Mouse (Mus musculus): ENCODE measurements around the gene Gm14085. TPM values are rescaled to one million over a fixed set of nuclear protein-coding genes. Genes with fewer than 3 reads are reported as not detected.
"Not testable (repeated sequence)": the region's sequence is repeated elsewhere in the genome, so short reads cannot be mapped to it uniquely, and the experiment has no call there.

The Gm14085 gene
- polyA plus RNA-seq, 1 experiment, result not detected

- Histone ChIP-seq H3K4me3 (replicated peaks; ENCODE audit: control insufficient read depth, low read depth, low read length) (no peak overlapping the region), H3K4me1 (ENCODE audit: control insufficient read depth, insufficient read depth, low read length) (peaks cover 3% of the 10 kb centered on the region; the same call in 1 of the 2 replicates), H3K27ac (ENCODE audit: control insufficient read depth, insufficient read depth, low read depth, low read length, poor library complexity) (no peak overlapping the region)
- TF ChIP-seq CTCF (IDR thresholded peaks at IDR 0.05; ENCODE audit: control insufficient read depth, insufficient read depth, low read length) (no peak), POLR2A (IDR thresholded peaks at IDR 0.05; ENCODE audit: borderline replicate concordance, control insufficient read depth, low read depth, low read length) (no peak)
- WGBS, result 85% methylated on average over 3 of the region's 3 CpGs
These were observed 15.5 kb upstream of the Gm14085 start for GRCm38 (mm10) chr2:122469221-122469620.

DNA sequence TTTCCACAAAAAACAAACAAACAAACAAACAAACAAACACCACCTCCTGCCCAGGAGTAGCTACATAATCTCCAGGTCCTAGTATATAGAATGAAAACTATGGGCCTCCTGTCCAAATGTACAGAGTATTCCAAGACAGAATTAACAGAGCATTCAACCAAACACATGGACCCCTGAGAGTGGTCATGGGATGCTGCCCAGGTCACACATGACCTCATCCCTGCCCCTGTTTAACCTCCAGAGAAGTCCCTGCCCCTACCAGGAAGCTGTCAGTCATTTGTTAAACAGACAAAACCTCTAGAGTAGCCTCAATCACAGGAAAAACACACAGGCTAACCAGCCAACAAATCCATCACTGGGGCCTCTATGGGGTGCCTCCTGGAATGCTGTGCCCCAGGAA lies 8.2 kb upstream of the Gm14085 start:
- Histone ChIP-seq H3K27ac (ENCODE audit: control insufficient read depth, insufficient read depth, low read depth, low read length, poor library complexity) (no peak overlapping the region), H3K4me1 (ENCODE audit: control insufficient read depth, insufficient read depth, low read length) (no peaks in the 10 kb centered on the region), H3K4me3 (replicated peaks; ENCODE audit: control insufficient read depth, low read depth, low read length) (no peak overlapping the region)
- no peak for TF ChIP-seq POLR2A (IDR thresholded peaks at IDR 0.05; ENCODE audit: borderline replicate concordance, control insufficient read depth, low read depth, low read length)
- TF ChIP-seq CTCF (IDR thresholded peaks at IDR 0.05; ENCODE audit: control insufficient read depth, insufficient read depth, low read length), result no peak

DNA sequence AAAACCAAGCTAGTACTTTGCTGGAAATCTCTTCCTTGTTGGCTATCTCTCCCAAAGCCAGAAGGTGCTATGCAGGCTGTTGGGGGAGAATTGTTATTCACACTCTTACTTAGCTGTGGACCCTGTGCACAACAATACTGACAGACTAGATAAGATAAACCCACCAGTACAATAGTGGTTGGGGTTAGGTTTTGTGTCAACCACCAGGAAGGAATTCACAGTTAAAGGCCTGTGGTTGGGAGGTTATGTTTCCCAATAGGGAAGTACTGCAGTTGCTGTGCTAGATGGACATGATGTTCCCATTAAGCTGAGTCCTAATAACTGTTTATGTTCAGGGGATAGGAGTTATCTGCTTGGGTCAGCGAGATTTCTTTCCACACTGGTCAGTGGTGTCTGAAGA lies 954 bp upstream of the Gm14085 start:
- WGBS, result 31% methylated on average over 1 of the region's 1 CpGs
- not testable (repeated sequence) for H3K4me3 ChIP-seq (replicated peaks; ENCODE audit: control insufficient read depth, low read depth, low read length); H3K27ac ChIP-seq (ENCODE audit: control insufficient read depth, insufficient read depth, low read depth, low read length, poor library complexity)

DNA sequence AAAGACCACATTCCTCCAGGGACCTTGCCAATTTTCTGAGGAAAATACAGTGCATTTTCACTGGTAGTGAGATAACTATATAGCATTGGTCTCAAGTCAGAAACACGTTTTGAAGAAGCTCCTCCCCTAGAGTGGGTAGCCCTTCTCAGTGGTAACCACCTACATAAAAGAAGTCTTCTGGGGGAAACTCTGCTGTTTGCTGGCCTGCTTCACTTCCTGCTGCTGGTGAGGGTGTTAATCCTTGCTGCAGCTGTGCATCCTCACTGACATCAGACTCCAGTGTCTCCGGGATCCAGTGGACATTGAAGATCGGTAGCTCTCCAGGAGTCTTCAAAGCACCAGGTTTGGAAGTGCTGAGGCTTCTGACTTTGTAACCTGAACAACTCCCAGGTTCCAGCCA lies 913 bp downstream of the Gm14085 start:
- 28% methylated on average over 3 of the region's 3 CpGs for WGBS
- not testable (repeated sequence) for H3K27ac ChIP-seq (ENCODE audit: control insufficient read depth, insufficient read depth, low read depth, low read length, poor library complexity); H3K4me3 ChIP-seq (replicated peaks; ENCODE audit: control insufficient read depth, low read depth, low read length); H3K4me1 ChIP-seq (ENCODE audit: control insufficient read depth, insufficient read depth, low read length)

More for the DNA sequence above, 954 bp upstream of the Gm14085 start:
- not testable (repeated sequence) for H3K4me1 ChIP-seq (ENCODE audit: control insufficient read depth, insufficient read depth, low read length)

DNA sequence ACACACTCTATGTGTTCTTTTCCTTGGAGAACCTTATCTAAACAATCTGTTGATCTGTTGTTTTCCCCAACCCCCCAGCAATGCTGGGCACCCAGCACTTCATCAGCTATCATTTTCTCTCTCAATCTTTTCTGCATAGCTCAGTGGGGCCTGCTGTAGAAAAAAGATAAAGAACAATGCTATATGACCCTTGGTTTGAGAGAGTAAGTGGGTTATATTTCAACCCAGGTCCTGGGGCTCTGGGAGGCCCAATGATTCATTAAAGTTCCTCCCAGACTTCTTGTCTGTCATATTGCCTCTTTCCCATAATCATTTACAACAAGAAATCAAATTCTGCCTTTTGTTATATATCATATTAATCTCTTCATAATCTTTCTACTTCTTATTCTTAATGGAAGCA lies 1.4 kb downstream of the Gm14085 start:
- not testable (repeated sequence) for H3K4me3 ChIP-seq (replicated peaks; ENCODE audit: control insufficient read depth, low read depth, low read length); H3K4me1 ChIP-seq (ENCODE audit: control insufficient read depth, insufficient read depth, low read length); H3K27ac ChIP-seq (ENCODE audit: control insufficient read depth, insufficient read depth, low read depth, low read length, poor library complexity)

- no peak overlapping the region for H3K4me3 ChIP-seq (replicated peaks; ENCODE audit: control insufficient read depth, low read depth, low read length)
- WGBS, result 72% methylated on average over 2 of the region's 2 CpGs
- H3K4me1 ChIP-seq (ENCODE audit: control insufficient read depth, insufficient read depth, low read length), result peaks cover 2% of the 10 kb centered on the region; the same call in 1 of the 2 replicates
- TF ChIP-seq POLR2A (IDR thresholded peaks at IDR 0.05; ENCODE audit: borderline replicate concordance, control insufficient read depth, low read depth, low read length) (no peak), CTCF (IDR thresholded peaks at IDR 0.05; ENCODE audit: control insufficient read depth, insufficient read depth, low read length) (no peak)
- H3K27ac ChIP-seq (ENCODE audit: control insufficient read depth, insufficient read depth, low read depth, low read length, poor library complexity), result no peak overlapping the region
These were observed 1.9 kb downstream of the Gm14085 start for GRCm38 (mm10) chr2:122486674-122487073.

GRCm38 (mm10) chr2:122529696-122530095 lies 45.0 kb downstream of the Gm14085 start:
- H3K27ac ChIP-seq (ENCODE audit: control insufficient read depth, insufficient read depth, low read depth, low read length, poor library complexity); H3K4me3 ChIP-seq (replicated peaks; ENCODE audit: control insufficient read depth, low read depth, low read length); H3K4me1 ChIP-seq (ENCODE audit: control insufficient read depth, insufficient read depth, low read length): not testable (repeated sequence)
- 87% methylated on average over 1 of the region's 1 CpGs for WGBS

DNA sequence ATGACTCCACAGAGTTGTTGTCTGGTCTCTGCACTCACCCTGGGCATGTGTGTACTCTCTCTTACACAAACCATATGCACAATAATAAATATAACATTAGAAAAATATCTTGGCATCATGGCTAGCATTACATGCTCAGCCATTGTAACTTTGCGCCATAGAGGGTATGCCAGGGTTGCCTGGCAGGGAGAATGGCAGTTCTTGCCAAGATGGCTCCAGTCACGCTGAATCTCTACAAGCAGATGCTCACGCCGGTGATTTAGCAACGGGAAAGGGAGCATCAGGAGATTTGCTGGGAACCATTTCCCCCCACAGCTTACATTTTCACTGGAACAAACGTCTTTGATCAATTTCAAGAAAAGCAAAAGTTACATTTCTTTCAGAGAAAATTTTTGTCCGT lies 46.5 kb downstream of the Gm14085 start:
- WGBS, result 77% methylated on average over 7 of the region's 7 CpGs
- H3K4me3 ChIP-seq (replicated peaks; ENCODE audit: control insufficient read depth, low read depth, low read length), result no peak overlapping the region
- TF ChIP-seq CTCF (IDR thresholded peaks at IDR 0.05; ENCODE audit: control insufficient read depth, insufficient read depth, low read length), result no peak
- TF ChIP-seq POLR2A (IDR thresholded peaks at IDR 0.05; ENCODE audit: borderline replicate concordance, control insufficient read depth, low read depth, low read length), result no peak
- H3K27ac ChIP-seq (ENCODE audit: control insufficient read depth, insufficient read depth, low read depth, low read length, poor library complexity), result no peak overlapping the region
- H3K4me1 ChIP-seq (ENCODE audit: control insufficient read depth, insufficient read depth, low read length), result peaks cover 5% of the 10 kb centered on the region

DNA sequence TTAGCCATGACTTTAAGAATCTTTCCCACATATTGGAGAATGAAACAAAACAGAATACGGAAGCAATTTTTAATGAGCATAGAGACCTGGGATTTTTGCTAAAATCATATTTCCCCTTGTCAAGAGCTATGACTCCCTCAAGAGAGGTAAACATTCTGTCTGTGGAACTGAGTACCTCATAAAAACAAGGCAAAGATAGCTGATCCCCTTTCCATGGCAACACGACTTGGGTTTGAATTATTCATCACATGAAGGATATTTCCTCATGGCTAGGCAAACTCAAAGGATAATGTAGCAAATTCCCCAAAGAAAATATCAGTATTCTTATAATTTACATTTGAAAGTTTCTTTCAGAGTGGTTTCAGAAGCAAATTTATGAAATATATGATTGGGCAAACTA lies 47.0 kb downstream of the Gm14085 start:
- Histone ChIP-seq H3K27ac (ENCODE audit: control insufficient read depth, insufficient read depth, low read depth, low read length, poor library complexity) (no peak overlapping the region), H3K4me1 (ENCODE audit: control insufficient read depth, insufficient read depth, low read length) (peaks cover 5% of the 10 kb centered on the region), H3K4me3 (replicated peaks; ENCODE audit: control insufficient read depth, low read depth, low read length) (no peak overlapping the region)
- TF ChIP-seq POLR2A (IDR thresholded peaks at IDR 0.05; ENCODE audit: borderline replicate concordance, control insufficient read depth, low read depth, low read length) (no peak), CTCF (IDR thresholded peaks at IDR 0.05; ENCODE audit: control insufficient read depth, insufficient read depth, low read length) (no peak)
- 72% methylated on average over 2 of the region's 2 CpGs for WGBS
